Mouse (Mus musculus) midbrain, embryonic 12.5 days (tissue): ENCODE measurements around the gene Rabgap1l. TPM values are rescaled to one million over a fixed set of nuclear protein-coding genes. Genes with fewer than 3 reads are reported as not detected.
"Not testable (repeated sequence)": the region's sequence is repeated elsewhere in the genome, so short reads cannot be mapped to it uniquely, and the experiment has no call there.

Experiments
- ATAC-seq: fragments of 200-750 bp; cut with Nextera tagmentation; 2 replicates; pipeline ENCODE4 v1.8.0; 2017; ENCODE audit warnings: low read depth, moderate TSS enrichment, moderate library complexity; ENCODE audit not compliant: low FRiP score
- H3K27ac ChIP-seq: fragments of 300-500 bp; sonication (generic); replicated peaks from 2 replicates; pipeline ENCODE4 v1.5.1; 2016; ENCODE audit warnings: mild to moderate bottlenecking
- H3K27me3 ChIP-seq: fragments of 300-500 bp; sonication (generic); 2 replicates; pipeline ENCODE4 v1.6.1; 2016; ENCODE audit warnings: mild to moderate bottlenecking
- H3K36me3 ChIP-seq: fragments of 300-500 bp; sonication (generic); 2 replicates; pipeline ENCODE4 v1.6.1; 2016
- H3K4me1 ChIP-seq: fragments of 300-500 bp; sonication (generic); 2 replicates; pipeline ENCODE4 v1.6.1; 2016
- H3K4me2 ChIP-seq: fragments of 300-500 bp; sonication (generic); replicated peaks from 2 replicates; pipeline ENCODE4 v1.6.1; 2016; ENCODE audit warnings: mild to moderate bottlenecking, moderate library complexity
- H3K4me3 ChIP-seq: fragments of 300-500 bp; sonication (generic); 2 replicates; pipeline ENCODE4 v1.5.1; 2016; ENCODE audit warnings: mild to moderate bottlenecking
- H3K9ac ChIP-seq: fragments of 300-500 bp; sonication (generic); replicated peaks from 2 replicates; pipeline ENCODE4 v1.6.1; 2016; ENCODE audit warnings: mild to moderate bottlenecking, moderate library complexity
- H3K9me3 ChIP-seq: fragments of 300-500 bp; sonication (generic); 2 replicates; pipeline ENCODE4 v1.6.1; 2016; ENCODE audit warnings: mild to moderate bottlenecking
- WGBS: fragments of 180-500 bp; shearing (Covaris S2); methylation state at CpG from one replicate; pipeline ENCODE4 v1.1.7; 2016; 5-methylcytosine and 5-hydroxymethylcytosine counted together
- polyA plus RNA-seq: library from polyadenylated mRNA; unstranded; fragments of >200 nt; fragmentation: Nextera tagmentation; extraction: Ambion mirVana; gene quantifications from 2 replicates; pipeline ENCODE4 v1.2.1, GENCODE M21; 2016

Rabgap1l gene
- polyA plus RNA-seq, 1 experiment from 2014 or later: 21.2 TPM

- no peak overlapping the region for H3K27ac ChIP-seq
- H3K36me3 ChIP-seq: no peaks in the 10 kb centered on the region
- no peak for ATAC-seq
- H3K27me3 ChIP-seq: no peaks in the 10 kb centered on the region
- H3K9ac ChIP-seq: no peak overlapping the region
- H3K4me1 ChIP-seq: no peaks in the 10 kb centered on the region
- no peaks in the 10 kb centered on the region for H3K9me3 ChIP-seq
- H3K4me3 ChIP-seq: no peak overlapping the region
- H3K4me2 ChIP-seq: no peak overlapping the region
- 89% methylated on average over 7 of the region's 7 CpGs for WGBS
These were observed 102.4 kb downstream of the Rabgap1l start for GRCm38 (mm10) chr1:160690516-160691195.

- H3K4me1 ChIP-seq: no peaks in the 10 kb centered on the region
- H3K36me3 ChIP-seq: no peaks in the 10 kb centered on the region
These were observed 103.5 kb downstream of the Rabgap1l start for GRCm38 (mm10) chr1:160689511-160689910.

GRCm38 (mm10) chr1:160684251-160684650, 108.8 kb downstream of the Rabgap1l start:
- ATAC-seq: no peak
- no peaks in the 10 kb centered on the region for H3K9me3 ChIP-seq
- WGBS: 95% methylated on average over 2 of the region's 2 CpGs
- H3K4me2 ChIP-seq: no peak overlapping the region
- H3K27me3 ChIP-seq: no peaks in the 10 kb centered on the region
- no peak overlapping the region for H3K9ac ChIP-seq
- H3K4me3 ChIP-seq: no peak overlapping the region
- H3K36me3 ChIP-seq: no peaks in the 10 kb centered on the region
- no peaks in the 10 kb centered on the region for H3K4me1 ChIP-seq
- no peak overlapping the region for H3K27ac ChIP-seq

More at GRCm38 (mm10) chr1:160689511-160689910, 103.5 kb downstream of the Rabgap1l start:
- H3K9ac ChIP-seq: no peak overlapping the region
- H3K27ac ChIP-seq: no peak overlapping the region
- H3K4me3 ChIP-seq: no peak overlapping the region
- no peaks in the 10 kb centered on the region for H3K27me3 ChIP-seq
- H3K4me2 ChIP-seq: no peak overlapping the region
- ATAC-seq: no peak
- no peaks in the 10 kb centered on the region for H3K9me3 ChIP-seq

GRCm38 (mm10) chr1:160681398-160682050, 111.5 kb downstream of the Rabgap1l start:
- no peaks in the 10 kb centered on the region for H3K36me3 ChIP-seq
- no peak overlapping the region for H3K9ac ChIP-seq
- H3K4me3 ChIP-seq: no peak overlapping the region
- WGBS: 92% methylated on average over 3 of the region's 3 CpGs
- no peaks in the 10 kb centered on the region for H3K27me3 ChIP-seq
- no peak overlapping the region for H3K27ac ChIP-seq
- H3K4me1 ChIP-seq: no peaks in the 10 kb centered on the region
- ATAC-seq: no peak
- no peaks in the 10 kb centered on the region for H3K9me3 ChIP-seq
- no peak overlapping the region for H3K4me2 ChIP-seq

- Histone ChIP-seq H3K9me3 (no peaks in the 10 kb centered on the region), H3K9ac (no peak overlapping the region), H3K4me3 (no peak overlapping the region), H3K27ac (no peak overlapping the region), H3K4me1 (no peaks in the 10 kb centered on the region), H3K27me3 (no peaks in the 10 kb centered on the region), H3K36me3 (no peaks in the 10 kb centered on the region), H3K4me2 (no peak overlapping the region)
- 83% methylated on average over 2 of the region's 2 CpGs for WGBS
- ATAC-seq: no peak
These were observed 118.2 kb downstream of the Rabgap1l start for GRCm38 (mm10) chr1:160674763-160675162.

- Histone ChIP-seq H3K4me2 (no peak overlapping the region), H3K4me1 (no peaks in the 10 kb centered on the region), H3K27ac (no peak overlapping the region), H3K4me3 (no peak overlapping the region), H3K27me3 (no peaks in the 10 kb centered on the region), H3K9ac (no peak overlapping the region), H3K36me3 (no peaks in the 10 kb centered on the region), H3K9me3 (no peaks in the 10 kb centered on the region)
- WGBS: 76% methylated on average over 3 of the region's 3 CpGs
- no peak for ATAC-seq
These were observed 120.8 kb downstream of the Rabgap1l start for GRCm38 (mm10) chr1:160672088-160672814.

- no peak for ATAC-seq
- Histone ChIP-seq H3K27me3 (no peaks in the 10 kb centered on the region), H3K27ac (no peak overlapping the region), H3K9me3 (no peaks in the 10 kb centered on the region), H3K4me2 (no peak overlapping the region), H3K9ac (no peak overlapping the region), H3K4me1 (no peaks in the 10 kb centered on the region), H3K4me3 (no peak overlapping the region), H3K36me3 (no peaks in the 10 kb centered on the region)
- 72% methylated on average over 2 of the region's 2 CpGs for WGBS
These were observed 137.1 kb downstream of the Rabgap1l start for GRCm38 (mm10) chr1:160655806-160656470.

GRCm38 (mm10) chr1:160651691-160652090, 141.3 kb downstream of the Rabgap1l start:
- Histone ChIP-seq H3K27ac (no peak overlapping the region), H3K4me3 (no peak overlapping the region), H3K36me3 (no peaks in the 10 kb centered on the region), H3K9me3 (no peaks in the 10 kb centered on the region), H3K27me3 (no peaks in the 10 kb centered on the region), H3K4me2 (no peak overlapping the region), H3K4me1 (no peaks in the 10 kb centered on the region), H3K9ac (no peak overlapping the region)
- 37% methylated on average over 3 of the region's 3 CpGs for WGBS
- ATAC-seq: no peak

- 94% methylated on average over 3 of the region's 3 CpGs for WGBS
These were observed 147.6 kb downstream of the Rabgap1l start for GRCm38 (mm10) chr1:160645416-160645815.

GRCm38 (mm10) chr1:160628213-160628932, 164.6 kb downstream of the Rabgap1l start:
- Histone ChIP-seq H3K27ac (no peak overlapping the region), H3K4me3 (no peak overlapping the region), H3K36me3 (no peaks in the 10 kb centered on the region), H3K27me3 (no peaks in the 10 kb centered on the region), H3K9me3 (no peaks in the 10 kb centered on the region), H3K4me1 (no peaks in the 10 kb centered on the region), H3K9ac (no peak overlapping the region), H3K4me2 (no peak overlapping the region)
- ATAC-seq: no peak
- 90% methylated on average over 12 of the region's 12 CpGs for WGBS

More at GRCm38 (mm10) chr1:160645416-160645815, 147.6 kb downstream of the Rabgap1l start:
- Histone ChIP-seq H3K9ac (no peak overlapping the region), H3K27me3 (no peaks in the 10 kb centered on the region), H3K9me3 (no peaks in the 10 kb centered on the region), H3K36me3 (no peaks in the 10 kb centered on the region), H3K4me2 (no peak overlapping the region), H3K4me1 (no peaks in the 10 kb centered on the region), H3K4me3 (no peak overlapping the region), H3K27ac (no peak overlapping the region)
- ATAC-seq: no peak

GRCm38 (mm10) chr1:160624354-160625120, 168.5 kb downstream of the Rabgap1l start:
- H3K9ac ChIP-seq, H3K4me1 ChIP-seq, H3K36me3 ChIP-seq, H3K27ac ChIP-seq, H3K9me3 ChIP-seq, H3K4me3 ChIP-seq, H3K4me2 ChIP-seq, H3K27me3 ChIP-seq, ATAC-seq: not testable (repeated sequence)
- WGBS: 77% methylated on average over 4 of the region's 4 CpGs
